Mouse (Mus musculus): Measurements from ENCODE around the gene Cnbd2. TPM values are rescaled to one million over a fixed set of nuclear protein-coding genes. Genes with fewer than 3 reads are reported as not detected.
"Not testable (repeated sequence)": the region's sequence is repeated elsewhere in the genome, so short reads cannot be mapped to it uniquely, and the experiment has no call there.

Cnbd2 gene
- polyA plus RNA-seq, 1 experiment from 2014 or later = 3.8 TPM

GRCm38 (mm10) chr2:156402036-156402435 lies 89.9 kb downstream of the Cnbd2 start:
- WGBS = 87% methylated on average over 3 of the region's 3 CpGs
- H3K27me3 ChIP-seq (replicated peaks; ENCODE audit: control insufficient read depth, insufficient read depth, low read length) = no peaks in the 10 kb centered on the region
- H3K36me3 ChIP-seq (ENCODE audit: control insufficient read depth, insufficient read depth, low read length) = no peaks in the 10 kb centered on the region
- no peak for ATAC-seq (ENCODE audit: low read depth)
- peaks cover 6% of the 10 kb centered on the region; the same call in 1 of the 2 replicates for H3K4me1 ChIP-seq (ENCODE audit: control insufficient read depth, insufficient read depth, low read length)
- no peak overlapping the region for H3K4me3 ChIP-seq (ENCODE audit: low read depth, low read length)
- no peaks in the 10 kb centered on the region for H3K9me3 ChIP-seq (ENCODE audit: control insufficient read depth, low read length)
- no peak overlapping the region for H3K9ac ChIP-seq (ENCODE audit: low read depth, low read length)
- DNase-seq (ENCODE audit: low spot score) = no peak
- no peak overlapping the region for H3K27ac ChIP-seq (replicated peaks; ENCODE audit: low read depth, low read length)
- no peak overlapping the region for H3K4me2 ChIP-seq (ENCODE audit: low read depth, low read length)

DNA sequence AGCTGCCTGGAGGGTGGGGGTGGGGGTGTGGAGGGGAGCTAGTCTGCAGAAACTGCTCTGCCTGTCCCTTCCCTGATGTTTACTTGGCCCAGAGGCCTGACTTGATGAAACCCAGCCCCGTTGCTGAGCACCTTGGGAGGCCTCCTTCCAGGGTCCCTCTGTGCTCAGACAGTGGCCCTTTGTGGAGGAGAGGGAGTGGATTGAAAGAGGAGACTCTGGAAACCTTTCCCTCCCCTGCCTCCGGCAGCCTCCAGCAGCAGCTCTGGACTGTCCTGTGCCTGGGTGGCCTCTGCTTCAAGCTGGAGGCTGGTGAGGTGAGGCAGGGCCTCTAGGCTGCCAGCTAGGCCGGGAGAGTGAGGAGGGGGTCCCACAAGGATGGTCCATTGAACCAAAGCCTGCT lies 94.9 kb downstream of the Cnbd2 start:
- Histone ChIP-seq H3K9ac (ENCODE audit: low read depth, low read length) (peak overlapping the region; percentile 38; the same call in 1 of the 2 replicates), H3K27me3 (replicated peaks; ENCODE audit: control insufficient read depth, insufficient read depth, low read length) (no peaks in the 10 kb centered on the region), H3K36me3 (ENCODE audit: control insufficient read depth, insufficient read depth, low read length) (no peaks in the 10 kb centered on the region), H3K4me1 (ENCODE audit: control insufficient read depth, insufficient read depth, low read length) (peaks cover 6% of the 10 kb centered on the region; the same call in 1 of the 2 replicates), H3K27ac (replicated peaks; ENCODE audit: low read depth, low read length) (peak overlapping the region; percentile 71), H3K4me2 (ENCODE audit: low read depth, low read length) (no peak overlapping the region), H3K4me3 (ENCODE audit: low read depth, low read length) (no peak overlapping the region), H3K9me3 (ENCODE audit: control insufficient read depth, low read length) (no peaks in the 10 kb centered on the region)
- ATAC-seq (ENCODE audit: low read depth) (peak; percentile 93), DNase-seq (ENCODE audit: low spot score) (peak; percentile 70)
- 10% methylated on average over 3 of the region's 3 CpGs for WGBS

DNA sequence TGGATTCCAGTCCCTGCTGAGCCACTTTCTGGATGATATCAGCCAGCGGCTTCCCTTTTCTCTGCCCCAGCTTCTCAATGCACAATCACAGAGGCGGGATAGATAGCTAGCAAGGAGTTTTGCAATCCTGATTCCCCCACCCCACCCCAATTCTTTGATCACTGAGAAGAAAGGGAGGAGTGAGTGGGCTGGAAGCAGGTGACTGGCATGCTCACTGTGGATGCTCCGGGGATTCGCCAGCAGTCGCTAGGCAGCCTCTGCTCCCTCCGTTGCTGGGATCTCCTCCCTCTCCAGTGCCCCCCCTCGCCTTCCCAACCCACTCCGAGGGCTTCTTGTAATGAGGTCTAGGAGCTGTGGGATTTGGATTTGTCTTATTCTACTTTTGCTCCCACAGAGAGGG lies 96.1 kb downstream of the Cnbd2 start:
- H3K9ac ChIP-seq (ENCODE audit: low read depth, low read length) = no peak overlapping the region

GRCm38 (mm10) chr2:156411348-156411747 lies 99.2 kb downstream of the Cnbd2 start:
- not testable (repeated sequence) for H3K9ac ChIP-seq (ENCODE audit: low read depth, low read length); H3K36me3 ChIP-seq (ENCODE audit: control insufficient read depth, insufficient read depth, low read length); ATAC-seq (ENCODE audit: low read depth); H3K27ac ChIP-seq (replicated peaks; ENCODE audit: low read depth, low read length); DNase-seq (ENCODE audit: low spot score); H3K4me2 ChIP-seq (ENCODE audit: low read depth, low read length); H3K9me3 ChIP-seq (ENCODE audit: control insufficient read depth, low read length); H3K27me3 ChIP-seq (replicated peaks; ENCODE audit: control insufficient read depth, insufficient read depth, low read length); H3K4me3 ChIP-seq (ENCODE audit: low read depth, low read length); H3K4me1 ChIP-seq (ENCODE audit: control insufficient read depth, insufficient read depth, low read length)
- WGBS = 82% methylated on average over 5 of the region's 7 CpGs

More for the DNA sequence above, 96.1 kb downstream of the Cnbd2 start:
- Histone ChIP-seq H3K4me2 (ENCODE audit: low read depth, low read length) (no peak overlapping the region; the same call in 1 of the 2 replicates), H3K27me3 (replicated peaks; ENCODE audit: control insufficient read depth, insufficient read depth, low read length) (no peaks in the 10 kb centered on the region), H3K9me3 (ENCODE audit: control insufficient read depth, low read length) (no peaks in the 10 kb centered on the region), H3K27ac (replicated peaks; ENCODE audit: low read depth, low read length) (no peak overlapping the region; the same call in 1 of the 2 replicates), H3K36me3 (ENCODE audit: control insufficient read depth, insufficient read depth, low read length) (no peaks in the 10 kb centered on the region), H3K4me1 (ENCODE audit: control insufficient read depth, insufficient read depth, low read length) (peaks cover 6% of the 10 kb centered on the region; the same call in 1 of the 2 replicates), H3K4me3 (ENCODE audit: low read depth, low read length) (no peak overlapping the region)
- WGBS = 23% methylated on average over 8 of the region's 8 CpGs
- ATAC-seq (ENCODE audit: low read depth) (no peak), DNase-seq (ENCODE audit: low spot score) (no peak)

DNA sequence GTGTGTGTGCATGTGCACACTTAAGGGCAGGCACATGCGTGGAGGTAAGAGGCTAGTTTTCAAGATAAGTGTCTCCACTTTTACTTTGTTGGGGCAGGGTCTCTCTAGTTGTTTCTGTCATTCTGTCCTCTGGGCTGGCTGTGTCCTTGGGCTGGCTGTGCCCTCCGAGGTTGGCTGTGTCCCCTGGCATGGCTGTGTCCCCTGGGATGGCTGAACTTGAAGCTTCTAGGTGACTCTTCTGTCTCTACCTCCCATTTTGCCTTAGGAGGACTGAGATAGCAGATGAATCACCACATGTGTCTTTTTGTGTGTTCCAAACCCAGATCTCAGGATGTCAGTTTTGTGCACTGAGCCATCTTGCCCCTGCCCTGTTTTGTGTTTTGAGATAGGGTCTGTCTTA lies 102.9 kb downstream of the Cnbd2 start:
- Histone ChIP-seq H3K36me3 (ENCODE audit: control insufficient read depth, insufficient read depth, low read length) (no peaks in the 10 kb centered on the region), H3K9me3 (ENCODE audit: control insufficient read depth, low read length) (no peaks in the 10 kb centered on the region), H3K4me2 (ENCODE audit: low read depth, low read length) (no peak overlapping the region), H3K4me1 (ENCODE audit: control insufficient read depth, insufficient read depth, low read length) (no peaks in the 10 kb centered on the region), H3K27ac (replicated peaks; ENCODE audit: low read depth, low read length) (no peak overlapping the region), H3K9ac (ENCODE audit: low read depth, low read length) (no peak overlapping the region), H3K4me3 (ENCODE audit: low read depth, low read length) (no peak overlapping the region), H3K27me3 (replicated peaks; ENCODE audit: control insufficient read depth, insufficient read depth, low read length) (0 out of 2 replicates have a peak, but pooled peaks cover 3% of the 10 kb centered on the region)
- DNase-seq (ENCODE audit: low spot score) (no peak), ATAC-seq (ENCODE audit: low read depth) (no peak)
- 79% methylated on average over 2 of the region's 2 CpGs for WGBS

- H3K4me1 ChIP-seq (ENCODE audit: control insufficient read depth, insufficient read depth, low read length) = 0 out of 2 replicates have a peak, but pooled peaks cover 4% of the 10 kb centered on the region
- no peaks in the 10 kb centered on the region for H3K36me3 ChIP-seq (ENCODE audit: control insufficient read depth, insufficient read depth, low read length)
- H3K9ac ChIP-seq (ENCODE audit: low read depth, low read length) = no peak overlapping the region
- DNase-seq (ENCODE audit: low spot score) (no peak), ATAC-seq (ENCODE audit: low read depth) (no peak)
- no peak overlapping the region for H3K27ac ChIP-seq (replicated peaks; ENCODE audit: low read depth, low read length)
- H3K27me3 ChIP-seq (replicated peaks; ENCODE audit: control insufficient read depth, insufficient read depth, low read length) = 0 out of 2 replicates have a peak, but pooled peaks cover 6% of the 10 kb centered on the region
- no peak overlapping the region for H3K4me2 ChIP-seq (ENCODE audit: low read depth, low read length)
- WGBS = 75% methylated on average over 5 of the region's 5 CpGs
- H3K9me3 ChIP-seq (ENCODE audit: control insufficient read depth, low read length) = no peaks in the 10 kb centered on the region
- H3K4me3 ChIP-seq (ENCODE audit: low read depth, low read length) = no peak overlapping the region
These were observed 103.6 kb downstream of the Cnbd2 start for GRCm38 (mm10) chr2:156415674-156416073.

GRCm38 (mm10) chr2:156417194-156417593 lies 105.1 kb downstream of the Cnbd2 start:
- Histone ChIP-seq H3K4me3 (ENCODE audit: low read depth, low read length) (no peak overlapping the region), H3K27ac (replicated peaks; ENCODE audit: low read depth, low read length) (no peak overlapping the region), H3K4me1 (ENCODE audit: control insufficient read depth, insufficient read depth, low read length) (peaks cover 12% of the 10 kb centered on the region), H3K4me2 (ENCODE audit: low read depth, low read length) (no peak overlapping the region), H3K9ac (ENCODE audit: low read depth, low read length) (no peak overlapping the region), H3K36me3 (ENCODE audit: control insufficient read depth, insufficient read depth, low read length) (no peaks in the 10 kb centered on the region), H3K27me3 (replicated peaks; ENCODE audit: control insufficient read depth, insufficient read depth, low read length) (peaks cover 15% of the 10 kb centered on the region), H3K9me3 (ENCODE audit: control insufficient read depth, low read length) (no peaks in the 10 kb centered on the region)
- WGBS = 29% methylated on average over 1 of the region's 1 CpGs
- ATAC-seq (ENCODE audit: low read depth) = no peak
- DNase-seq (ENCODE audit: low spot score) = no peak

- no peak overlapping the region for H3K9ac ChIP-seq (ENCODE audit: low read depth, low read length)
- WGBS = 72% methylated on average over 5 of the region's 5 CpGs
- H3K27me3 ChIP-seq (replicated peaks; ENCODE audit: control insufficient read depth, insufficient read depth, low read length) = peaks cover 24% of the 10 kb centered on the region
- no peaks in the 10 kb centered on the region for H3K9me3 ChIP-seq (ENCODE audit: control insufficient read depth, low read length)
- H3K27ac ChIP-seq (replicated peaks; ENCODE audit: low read depth, low read length) = no peak overlapping the region
- ATAC-seq (ENCODE audit: low read depth) = no peak
- DNase-seq (ENCODE audit: low spot score) = no peak
- no peaks in the 10 kb centered on the region for H3K36me3 ChIP-seq (ENCODE audit: control insufficient read depth, insufficient read depth, low read length)
- H3K4me2 ChIP-seq (ENCODE audit: low read depth, low read length) = no peak overlapping the region
- H3K4me1 ChIP-seq (ENCODE audit: control insufficient read depth, insufficient read depth, low read length) = peaks cover 15% of the 10 kb centered on the region
- no peak overlapping the region for H3K4me3 ChIP-seq (ENCODE audit: low read depth, low read length)
These were observed 106.4 kb downstream of the Cnbd2 start for GRCm38 (mm10) chr2:156418467-156418866.

DNA sequence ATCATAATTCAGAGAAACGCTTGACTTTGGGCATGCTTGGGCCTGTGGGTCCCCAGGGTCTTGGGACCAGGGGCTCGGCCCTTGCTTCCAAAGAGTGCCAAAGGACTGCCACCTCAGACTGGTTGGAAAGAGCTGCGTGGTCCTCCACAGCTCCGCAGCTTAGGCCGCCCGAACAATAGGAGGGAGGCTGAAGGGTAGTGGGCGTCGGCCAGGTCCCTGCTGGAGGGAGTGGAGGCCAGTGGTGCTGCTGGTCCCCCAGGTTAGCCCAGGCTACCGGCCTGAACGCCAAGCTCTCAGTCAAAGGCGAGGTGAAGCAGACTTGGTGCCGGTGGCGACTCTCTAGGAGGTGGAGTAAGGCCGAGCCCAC lies 108.2 kb downstream of the Cnbd2 start:
- Histone ChIP-seq H3K9me3 (ENCODE audit: control insufficient read depth, low read length) (no peaks in the 10 kb centered on the region), H3K9ac (ENCODE audit: low read depth, low read length) (peak overlapping the region; percentile 73), H3K4me2 (ENCODE audit: low read depth, low read length) (peak overlapping the region; percentile 96), H3K4me1 (ENCODE audit: control insufficient read depth, insufficient read depth, low read length) (peaks cover 15% of the 10 kb centered on the region), H3K4me3 (ENCODE audit: low read depth, low read length) (peak overlapping the region; percentile 68), H3K27ac (replicated peaks; ENCODE audit: low read depth, low read length) (no peak overlapping the region), H3K27me3 (replicated peaks; ENCODE audit: control insufficient read depth, insufficient read depth, low read length) (peaks cover 31% of the 10 kb centered on the region), H3K36me3 (ENCODE audit: control insufficient read depth, insufficient read depth, low read length) (no peaks in the 10 kb centered on the region)
- WGBS = 10% methylated on average over 11 of the region's 14 CpGs
- DNase-seq (ENCODE audit: low spot score) (no peak), ATAC-seq (ENCODE audit: low read depth) (peak; percentile 4; the same call in 1 of the 2 replicates)

All from embryonic facial prominence, embryonic 14.5 days (tissue).